Mouse (Mus musculus) brain, embryonic 14.5 days (tissue): ENCODE measurements at regions not wholly inside any gene's neighbourhood (a gene's known extent, or its start where the extent isn't known, plus 50 kb on each side); places are given as distances from the start of the nearest gene placed in this dataset.

Experiments
- CTCF ChIP-seq: fragments of 200-500 bp; IDR thresholded peaks from 2 replicates; pipeline ENCODE4 v1.5.1; 2012; ENCODE audit warnings: inconsistent platforms, mild to moderate bottlenecking, moderate library complexity, borderline replicate concordance; ENCODE audit not compliant: insufficient read depth, insufficient read length; ENCODE audit errors: extremely low read depth
- POLR2A ChIP-seq: fragments of 200-500 bp; IDR thresholded peaks from 2 replicates; pipeline ENCODE4 v1.6.1; 2012; ENCODE audit warnings: mild to moderate bottlenecking, inconsistent platforms, borderline replicate concordance; ENCODE audit not compliant: poor library complexity, insufficient read depth, insufficient read length, severe bottlenecking; ENCODE audit errors: extremely low read depth

DNA sequence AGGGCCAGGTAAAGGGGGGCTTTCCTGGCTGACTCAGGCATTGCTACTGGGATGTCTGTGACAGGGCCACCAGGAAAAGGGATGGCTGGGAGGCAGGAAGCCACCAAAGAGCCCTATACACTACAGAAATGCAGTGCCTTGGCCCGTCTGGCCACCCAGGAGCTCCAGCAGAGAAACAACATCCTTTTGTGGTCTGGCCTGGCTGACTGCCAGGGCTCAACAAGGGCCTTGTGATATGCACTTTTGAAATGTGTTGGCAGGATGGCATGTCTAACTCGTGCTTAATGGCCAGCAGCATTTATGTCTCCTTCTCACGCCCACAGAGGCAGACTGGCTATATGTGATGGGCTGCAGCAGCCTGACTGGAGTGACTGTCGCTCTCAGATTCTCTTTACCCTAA lies 62.3 kb upstream of the Ctnnb1 start:
- TF ChIP-seq CTCF = no peak
- TF ChIP-seq POLR2A = no peak
